Mouse (Mus musculus) embryonic fibroblast, embryonic 13.5 days (primary cell): ENCODE measurements around the gene Ahnak.

Experiments used
- CTCF ChIP-seq: IDR thresholded peaks from 2 replicates; pipeline ENCODE4 v1.5.1; 2011; ENCODE audit warnings: mild to moderate bottlenecking, control low read depth, low read length, moderate library complexity, borderline replicate concordance; ENCODE audit not compliant: insufficient read depth
- POLR2A ChIP-seq: IDR thresholded peaks from 2 replicates; pipeline ENCODE4 v1.6.1; 2011; ENCODE audit warnings: low read depth, mild to moderate bottlenecking, control low read depth, low read length, moderate library complexity

DNA sequence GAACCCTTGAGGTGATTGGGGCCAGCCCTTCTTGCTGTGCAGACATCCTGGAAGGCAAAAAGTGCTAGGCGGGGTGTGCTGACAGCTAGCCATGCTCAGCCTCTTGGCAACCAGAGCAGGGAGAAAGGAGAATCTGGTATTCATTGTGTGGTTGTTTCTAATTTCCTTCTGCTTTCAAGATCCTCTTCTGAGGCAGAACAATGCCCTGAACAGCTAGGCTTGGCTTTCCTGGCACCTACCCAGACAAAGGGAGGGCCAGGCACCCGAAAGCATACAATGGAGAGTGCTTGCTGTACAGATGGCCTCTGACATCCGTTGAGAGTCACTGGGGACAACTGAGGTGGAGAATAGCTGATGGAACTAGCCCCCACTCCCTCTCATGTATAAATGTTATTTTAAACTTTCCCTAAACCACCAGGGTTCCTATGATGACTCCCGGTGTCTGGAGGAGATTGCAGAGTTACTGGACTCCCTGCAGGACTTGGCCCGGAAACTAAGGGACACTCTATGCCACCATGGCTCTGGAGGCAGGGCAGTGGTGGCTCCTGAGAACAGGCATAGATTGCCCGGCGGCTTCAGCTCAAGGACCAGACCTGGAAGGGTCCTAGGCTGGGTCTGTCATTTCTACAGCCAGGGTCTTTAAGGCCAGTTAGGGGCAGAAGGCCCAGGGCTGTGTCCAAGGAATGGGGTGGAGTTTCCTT is 82.5 kb downstream of the Ahnak start:
- TF ChIP-seq POLR2A: no peak
- TF ChIP-seq CTCF: no peak
